ENCODE assay signal across 9 mouse cellular contexts in genomic region chr6:115674316-115674715, GRCm38 (mm10). TPM values are rescaled to one million over a fixed set of nuclear protein-coding genes. Genes with fewer than 3 reads are reported as not detected.
A peak's percentile ranks its signal among the peaks of the same experiment; 100 is the strongest.
DNase-seq lines count a peak whose midpoint lies in the region; ATAC-seq and TF ChIP-seq lines count a peak whose summit lies in the region.
"Had no signal": no experiment of that assay in that cellular context is flagged by ENCODE, and none has a peak within 500 bp of the region (broad histone marks: within the 10 kb centered on the region; RNA-seq: fewer than 3 reads in every experiment).

No protein-coding gene starts in this region.

- no peak for DNase-seq in neural tube, embryonic 11.5 days (ENCODE audit: low spot score)
- no peak for DNase-seq in neural tube, embryonic 10.5 days (ENCODE audit: extremely low spot score, low spot score)
- DNase-seq in limb, embryonic 14.5 days (ENCODE audit: low spot score), result no peak
- DNase-seq in gastrocnemius, adult 8-10 months (ENCODE audit: low spot score in 2 of 2), result no peak
- DNase-seq: cerebellum, adult 9-11 months had no signal

- H3K4me3 ChIP-seq in erythroblast, embryonic 14.5 days (replicated peaks), result peak overlapping the region; percentile 90
- peak overlapping the region; percentile 100 for H3K4me3 ChIP-seq in neural tube, embryonic 11.5 days (ENCODE audit: low read depth, low read length)
- peak overlapping the region; percentile 94 for H3K4me3 ChIP-seq in limb, embryonic 14.5 days (replicated peaks; ENCODE audit: low read length)
- H3K4me3 ChIP-seq in stomach, embryonic 16.5 days (replicated peaks; ENCODE audit: low read length), result peak overlapping the region; percentile 96

- H3K9ac ChIP-seq in neural tube, embryonic 11.5 days (ENCODE audit: low read length), result no peak overlapping the region; the same call in 1 of the 2 replicates
- peak overlapping the region; percentile 99 for H3K9ac ChIP-seq in limb, embryonic 14.5 days (ENCODE audit: low read depth, low read length, severe bottlenecking)
- H3K9ac ChIP-seq in stomach, embryonic 16.5 days (ENCODE audit: low read length), result peak overlapping the region; percentile 100

- H3K36me3 ChIP-seq in erythroblast, embryonic 14.5 days (ENCODE audit: control insufficient read depth), result peaks cover 8% of the 10 kb centered on the region
- no peaks in the 10 kb centered on the region for H3K36me3 ChIP-seq in neural tube, embryonic 11.5 days (ENCODE audit: control insufficient read depth, insufficient read depth, low read length)
- no peaks in the 10 kb centered on the region for H3K36me3 ChIP-seq in limb, embryonic 14.5 days (ENCODE audit: control insufficient read depth, insufficient read depth, low read length)
- H3K36me3 ChIP-seq in stomach, embryonic 16.5 days (ENCODE audit: control insufficient read depth, insufficient read depth, low read length), result no peaks in the 10 kb centered on the region

- no peak for TF ChIP-seq POLR2A in limb, embryonic 14.5 days (IDR thresholded peaks at IDR 0.05; ENCODE audit: borderline replicate concordance, extremely low read depth, insufficient read depth, insufficient read length)

- 0 out of 2 replicates have a peak overlapping the region, but pooled peaks have one; percentile 14 for H3K27ac ChIP-seq in neural tube, embryonic 11.5 days (ENCODE audit: low read depth, low read length)
- H3K27ac ChIP-seq in limb, embryonic 14.5 days (replicated peaks; ENCODE audit: low read depth, low read length), result no peak overlapping the region
- H3K27ac ChIP-seq in stomach, embryonic 16.5 days (ENCODE audit: low read length), result no peak overlapping the region

- no peaks in the 10 kb centered on the region for H3K9me3 ChIP-seq in erythroblast, embryonic 14.5 days (ENCODE audit: control insufficient read depth, low read length)
- no peaks in the 10 kb centered on the region for H3K9me3 ChIP-seq in neural tube, embryonic 11.5 days (ENCODE audit: control insufficient read depth, low read length)
- H3K9me3 ChIP-seq in limb, embryonic 14.5 days (ENCODE audit: control insufficient read depth, low read length), result no peaks in the 10 kb centered on the region
- H3K9me3 ChIP-seq in stomach, embryonic 16.5 days (replicated peaks; ENCODE audit: control insufficient read depth, low read length), result no peaks in the 10 kb centered on the region

- peaks cover 58% of the 10 kb centered on the region for H3K4me1 ChIP-seq in erythroblast, embryonic 14.5 days (ENCODE audit: control insufficient read depth)
- peaks cover 8% of the 10 kb centered on the region for H3K4me1 ChIP-seq in neural tube, embryonic 11.5 days (ENCODE audit: control insufficient read depth, insufficient read depth, low read length)
- H3K4me1 ChIP-seq in limb, embryonic 14.5 days (ENCODE audit: control insufficient read depth, insufficient read depth, low read length), result peaks cover 14% of the 10 kb centered on the region
- H3K4me1 ChIP-seq in stomach, embryonic 16.5 days (ENCODE audit: control insufficient read depth, insufficient read depth, low read length), result peaks cover 17% of the 10 kb centered on the region

- H3K27me3 ChIP-seq in erythroblast, embryonic 14.5 days (ENCODE audit: control insufficient read depth), result no peaks in the 10 kb centered on the region
- no peaks in the 10 kb centered on the region for H3K27me3 ChIP-seq in neural tube, embryonic 11.5 days (ENCODE audit: control insufficient read depth, insufficient read depth, low read length)
- no peaks in the 10 kb centered on the region for H3K27me3 ChIP-seq in limb, embryonic 14.5 days (ENCODE audit: control insufficient read depth, insufficient read depth, low read length)
- H3K27me3 ChIP-seq in stomach, embryonic 16.5 days (ENCODE audit: control insufficient read depth, insufficient read depth, low read length), result no peaks in the 10 kb centered on the region

- WGBS in neural tube, embryonic 11.5 days, result 75% methylated on average over 2 of the region's 2 CpGs
- WGBS in limb, embryonic 14.5 days, result 74% methylated on average over 2 of the region's 2 CpGs
- WGBS in stomach, embryonic 16.5 days, result 26% methylated on average over 2 of the region's 2 CpGs

- H3K4me2 ChIP-seq in neural tube, embryonic 11.5 days (ENCODE audit: low read depth), result peak overlapping the region; percentile 82
- peak overlapping the region; percentile 86 for H3K4me2 ChIP-seq in limb, embryonic 14.5 days (replicated peaks; ENCODE audit: low read depth, low read length, severe bottlenecking)
- peak overlapping the region; percentile 72 for H3K4me2 ChIP-seq in stomach, embryonic 16.5 days (ENCODE audit: low read depth, low read length)

- ATAC-seq in erythroblast, adult 5-6 weeks (replicated peaks; ENCODE audit: low FRiP score, poor library complexity, severe bottlenecking), result no peak
- no peak for ATAC-seq in neural tube, embryonic 11.5 days (ENCODE audit: insufficient read depth, low FRiP score, low TSS enrichment)
- no peak for ATAC-seq in limb, embryonic 14.5 days (ENCODE audit: low FRiP score, low read depth)
- ATAC-seq in stomach, embryonic 16.5 days (ENCODE audit: insufficient read depth, low FRiP score), result no peak
- ATAC-seq in activated CD4-positive, CD25-positive, alpha-beta regulatory T cell, adult 4 months, result no peak

RNA-seq across cellular contexts. Expression of gene Raf1, which starts 2.1 kb away (rescaled TPM):
- polyA plus RNA-seq in erythroblast, embryonic 14.5 days (2012), result 1.6 and 2.6 TPM in 2 replicates
- total RNA-seq in erythroblast, adult 5-6 weeks (2015; ENCODE audit: low replicate concordance), result 28.4 and 44.7 TPM in 2 replicates
- total RNA-seq in erythroblast, adult 5-6 weeks (2017; ENCODE audit: low replicate concordance), result 19.2 and 36.5 TPM in 2 replicates
- polyA plus RNA-seq in neural tube, embryonic 11.5 days (2014; fragmentation: Nextera tagmentation; extraction: Ambion mirVana), result 158 and 161 TPM in 2 replicates
- polyA plus RNA-seq in limb, embryonic 14.5 days (2012; rRNA removed), result 176 and 197 TPM in 2 replicates
- 120 and 134 TPM in 2 replicates for polyA plus RNA-seq in limb, embryonic 14.5 days (2014; fragmentation: Nextera tagmentation; extraction: Ambion mirVana)
- polyA plus RNA-seq in stomach, embryonic 16.5 days (2015; fragmentation: Nextera tagmentation; extraction: Ambion mirVana), result 76.9 and 79.1 TPM in 2 replicates
- polyA plus RNA-seq in activated CD4-positive, CD25-positive, alpha-beta regulatory T cell, adult 4 months (2017; shearing (Covaris generic)), result 10 to 100 TPM; 38.6 to 48.2 TPM
- total RNA-seq in gastrocnemius, adult 8-10 months (2022), result 100 to 1,000 TPM; 113 to 132 (median 118) TPM

Comparison
In these comparisons a context has a peak if more than half of its experiments do, and no peak if none do; other contexts are left out.
1. RNA of gene Raf1, which starts 2.1 kb away (polyA plus RNA-seq): 120 to 197 TPM in limb, embryonic 14.5 days, 158 to 161 TPM in neural tube, embryonic 11.5 days, 76.9 to 79.1 TPM in stomach, embryonic 16.5 days and 38.6 to 48.2 TPM in activated CD4-positive, CD25-positive, alpha-beta regulatory T cell, adult 4 months; 1.6 to 2.6 TPM in erythroblast, embryonic 14.5 days; every median in the first group is over 10 times any median in the second.
2. Peak in every context shown above with its lines, with median percentiles within 50 percentile points of each other: H3K4me3 ChIP-seq and H3K4me2 ChIP-seq.